Mouse (Mus musculus) heart, embryonic 16.5 days (tissue): ENCODE results near the gene Ascl2. TPM values are rescaled to one million over a fixed set of nuclear protein-coding genes. Genes with fewer than 3 reads are reported as not detected.

ENCODE experiments used
- ATAC-seq: fragments of 200-750 bp; cut with Nextera tagmentation; replicated peaks from 2 replicates; pipeline ENCODE4 v1.8.0; 2017; ENCODE audit warnings: moderate number of reproducible peaks; ENCODE audit not compliant: insufficient read depth, low FRiP score; ENCODE audit errors: extremely low read depth
- H3K27ac ChIP-seq: fragments of 300-500 bp; sonication (generic); 2 replicates; pipeline ENCODE4 v1.5.1; 2014; ENCODE audit warnings: mild to moderate bottlenecking, low read length, control low read depth, moderate library complexity
- H3K27me3 ChIP-seq: fragments of 300-500 bp; sonication (generic); 2 replicates; pipeline ENCODE4 v1.6.1; 2014; ENCODE audit warnings: low read length, mixed read lengths; ENCODE audit not compliant: control insufficient read depth, insufficient read depth
- H3K36me3 ChIP-seq: fragments of 300-500 bp; sonication (generic); 2 replicates; pipeline ENCODE4 v1.6.1; 2014; ENCODE audit not compliant: control insufficient read depth, insufficient read depth
- H3K4me1 ChIP-seq: fragments of 300-500 bp; sonication (generic); 2 replicates; pipeline ENCODE4 v1.6.1; 2014; ENCODE audit warnings: low read length, mixed read lengths; ENCODE audit not compliant: control insufficient read depth, insufficient read depth
- H3K4me2 ChIP-seq: fragments of 300-500 bp; sonication (generic); 2 replicates; pipeline ENCODE4 v1.6.1; 2014; ENCODE audit warnings: low read depth, mild to moderate bottlenecking, control low read depth, low read length
- H3K4me3 ChIP-seq: fragments of 300-500 bp; sonication (generic); 2 replicates; pipeline ENCODE4 v1.5.1; 2014; ENCODE audit warnings: mild to moderate bottlenecking, control low read depth, low read length
- H3K9ac ChIP-seq: fragments of 300-500 bp; sonication (generic); 2 replicates; pipeline ENCODE4 v1.6.1; 2014; ENCODE audit warnings: low read length, control low read depth
- H3K9me3 ChIP-seq: fragments of 300-500 bp; sonication (generic); replicated peaks from 2 replicates; pipeline ENCODE4 v1.6.1; 2016; ENCODE audit warnings: low read length; ENCODE audit not compliant: control insufficient read depth
- WGBS: fragments of 180-500 bp; shearing (Covaris S2); extraction: QIAGEN DNeasy Blood & Tissue Kit; methylation state at CpG from one replicate; pipeline ENCODE4 v1.1.7; 2014; 5-methylcytosine and 5-hydroxymethylcytosine counted together
- polyA plus RNA-seq: library from polyadenylated mRNA; unstranded; fragments of >200 nt; fragmentation: Nextera tagmentation; extraction: Ambion mirVana; gene quantifications from 2 replicates; pipeline ENCODE4 v1.2.1, GENCODE M21; 2015

The Ascl2 gene
- polyA plus RNA-seq, 1 experiment from 2014 or later: 0.91 TPM

DNA sequence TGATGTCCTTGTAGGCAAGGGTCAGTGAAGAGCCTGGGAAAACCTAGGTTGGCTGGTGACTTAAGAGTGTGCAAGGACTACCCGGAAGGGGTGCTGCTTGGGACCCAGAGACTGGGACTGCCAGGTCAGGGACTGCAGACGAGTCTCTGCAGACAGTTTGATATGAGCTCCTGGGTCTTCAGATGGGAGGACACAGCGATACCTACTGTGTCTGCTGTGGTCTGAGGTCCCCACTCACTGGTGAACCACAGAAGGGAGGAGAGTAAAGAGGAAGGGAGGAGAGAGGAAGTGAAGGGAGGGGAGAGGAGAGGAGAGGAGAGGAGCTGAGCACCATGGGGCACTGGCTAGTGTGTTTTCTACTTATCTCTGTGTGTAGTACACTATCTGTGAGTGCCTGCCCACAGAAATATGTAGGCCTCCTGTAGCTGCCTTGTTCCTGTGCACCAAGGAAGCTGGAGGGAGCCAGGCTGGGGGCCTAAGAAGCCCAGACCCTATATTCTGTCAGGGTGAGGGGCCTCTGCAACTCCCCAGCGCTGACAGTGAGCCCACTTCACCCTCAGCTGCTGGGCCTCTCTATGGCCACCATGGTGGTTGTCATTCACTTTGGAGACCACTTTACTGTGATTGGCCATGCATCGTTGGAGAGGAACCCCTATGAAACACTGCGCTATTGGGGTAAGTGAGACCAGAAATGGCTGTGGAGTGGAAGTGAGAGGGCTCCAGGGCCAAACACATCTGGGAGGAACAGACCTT, 36.5 kb upstream of the Ascl2 start:
- Histone ChIP-seq H3K27me3 (no peaks in the 10 kb centered on the region), H3K36me3 (no peaks in the 10 kb centered on the region), H3K4me2 (peak overlapping the region; percentile 13), H3K9ac (peak overlapping the region; percentile 27; the same call in 1 of the 2 replicates), H3K27ac (peak overlapping the region; percentile 37), H3K9me3 (no peaks in the 10 kb centered on the region), H3K4me1 (peaks cover 48% of the 10 kb centered on the region), H3K4me3 (0 out of 2 replicates have a peak overlapping the region, but pooled peaks have one; percentile 11)
- WGBS: 76% methylated on average over 6 of the region's 6 CpGs
- peak; percentile 10; the same call in 1 of the 2 replicates for ATAC-seq

DNA sequence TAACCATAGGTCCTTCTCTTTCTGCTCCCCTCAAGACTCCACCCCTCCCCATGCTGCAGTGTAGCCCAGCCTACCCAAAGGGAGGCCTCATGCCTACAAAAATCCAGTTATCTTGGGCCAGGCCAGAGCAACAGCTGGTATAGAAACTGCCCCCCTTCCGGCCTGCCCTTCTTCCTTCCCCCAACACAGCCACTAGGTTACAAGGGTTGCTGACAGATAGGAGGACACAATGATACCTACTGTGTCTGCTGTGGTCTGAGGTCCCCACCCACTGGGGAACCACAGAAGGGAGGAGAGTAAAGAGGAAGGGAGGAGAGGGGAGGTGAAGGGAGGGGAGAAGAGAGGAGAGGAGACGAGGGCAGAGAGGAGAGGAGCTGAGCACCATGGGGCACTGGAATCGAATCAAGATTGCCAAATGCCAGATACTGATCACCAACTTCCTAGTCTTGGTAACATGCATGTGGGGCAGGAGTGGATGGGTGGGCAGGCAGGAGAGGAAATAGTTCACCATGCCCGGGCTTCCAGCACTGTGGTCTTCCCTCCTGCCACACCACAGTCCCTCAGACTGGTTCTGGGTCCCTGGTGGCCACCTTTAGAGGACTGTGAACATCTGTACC, 35.8 kb upstream of the Ascl2 start, which contains the start of gene Tspan32:
Tspan32 (plus strand) TSS at position 320 of the 617 bp plus-strand sequence.
- H3K4me2 ChIP-seq: peak within 1 kb of the TSS; percentile 13
- 64% methylated on average over 4 of the region's 4 CpGs for WGBS
- no peaks in the 10 kb centered on the region for H3K36me3 ChIP-seq
- 0 out of 2 replicates have a peak within 1 kb of the TSS, but pooled peaks have one; percentile 11 for H3K4me3 ChIP-seq
- no peaks in the 10 kb centered on the region for H3K9me3 ChIP-seq
- peaks cover 46% of the 10 kb centered on the region for H3K4me1 ChIP-seq
- peak within 1 kb of the TSS; percentile 27; the same call in 1 of the 2 replicates for H3K9ac ChIP-seq
- H3K27me3 ChIP-seq: no peaks in the 10 kb centered on the region
- ATAC-seq: no peak
- H3K27ac ChIP-seq: peak within 1 kb of the TSS; percentile 37

DNA sequence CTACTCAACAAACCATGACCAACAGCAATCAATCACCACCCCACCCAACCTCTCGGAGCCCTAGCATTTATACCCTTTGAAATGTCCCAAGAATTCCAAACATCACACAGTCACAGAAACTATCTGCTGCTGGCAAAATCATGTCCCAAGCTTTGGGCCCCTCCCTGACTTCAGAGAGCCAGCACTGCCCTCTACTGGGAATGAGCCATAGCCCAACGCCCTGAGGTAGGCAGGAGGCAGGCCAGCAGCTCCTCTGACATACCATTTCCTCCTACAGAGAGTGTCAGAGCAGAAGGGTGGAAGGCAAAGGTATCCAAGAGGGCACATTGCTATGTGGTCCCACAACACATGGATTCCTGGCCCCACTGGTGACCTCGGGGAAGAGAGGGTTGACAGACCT, 33.6 kb upstream of the Ascl2 start:
- H3K9me3 ChIP-seq: no peaks in the 10 kb centered on the region
- no peaks in the 10 kb centered on the region for H3K27me3 ChIP-seq
- H3K4me3 ChIP-seq: no peak overlapping the region
- H3K9ac ChIP-seq: no peak overlapping the region
- H3K36me3 ChIP-seq: no peaks in the 10 kb centered on the region
- peaks cover 27% of the 10 kb centered on the region for H3K4me1 ChIP-seq
- 20% methylated on average over 3 of the region's 3 CpGs for WGBS
- H3K27ac ChIP-seq: no peak overlapping the region
- no peak overlapping the region for H3K4me2 ChIP-seq
- no peak for ATAC-seq

DNA sequence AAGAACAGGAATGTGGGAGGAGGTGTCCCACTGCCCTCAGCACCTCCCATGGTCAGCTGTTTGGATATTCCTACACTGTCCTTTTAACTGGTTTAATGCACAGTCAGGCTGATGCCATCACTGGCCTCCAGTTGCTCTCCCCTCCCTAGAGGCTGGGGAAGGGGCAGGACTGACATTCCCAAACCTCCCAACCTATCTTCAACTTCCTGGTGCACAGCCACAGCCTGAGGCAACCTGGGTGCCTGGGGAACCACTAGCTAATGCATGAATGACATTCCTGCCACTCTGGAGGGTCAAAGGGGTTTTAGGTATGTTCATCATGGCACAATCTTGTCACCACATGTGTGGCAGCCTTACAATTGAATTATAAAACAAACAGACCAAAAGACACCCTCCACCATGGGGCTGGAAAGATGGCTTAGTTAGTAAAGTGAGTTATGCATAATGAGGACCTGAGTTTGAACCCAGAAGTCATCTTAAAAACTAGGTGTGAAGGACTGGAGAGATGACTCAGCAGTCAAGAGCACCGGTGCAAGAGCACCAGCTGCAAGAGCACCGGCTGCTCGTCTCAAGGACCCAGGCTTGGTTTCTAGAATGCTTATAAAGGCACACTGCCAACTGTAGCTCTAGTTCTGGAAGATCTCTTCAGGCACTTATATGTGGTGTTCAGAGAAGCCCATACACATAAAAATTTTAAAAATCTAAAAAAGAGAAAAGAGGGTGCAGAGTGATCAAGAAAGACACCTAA, 28.5 kb upstream of the Ascl2 start:
- Histone ChIP-seq H3K9ac (no peak overlapping the region), H3K27ac (no peak overlapping the region), H3K9me3 (no peaks in the 10 kb centered on the region), H3K4me2 (no peak overlapping the region), H3K4me3 (no peak overlapping the region), H3K36me3 (no peaks in the 10 kb centered on the region), H3K27me3 (no peaks in the 10 kb centered on the region), H3K4me1 (peaks cover 8% of the 10 kb centered on the region; the same call in 1 of the 2 replicates)
- ATAC-seq: no peak
- 36% methylated on average over 3 of the region's 3 CpGs for WGBS

DNA sequence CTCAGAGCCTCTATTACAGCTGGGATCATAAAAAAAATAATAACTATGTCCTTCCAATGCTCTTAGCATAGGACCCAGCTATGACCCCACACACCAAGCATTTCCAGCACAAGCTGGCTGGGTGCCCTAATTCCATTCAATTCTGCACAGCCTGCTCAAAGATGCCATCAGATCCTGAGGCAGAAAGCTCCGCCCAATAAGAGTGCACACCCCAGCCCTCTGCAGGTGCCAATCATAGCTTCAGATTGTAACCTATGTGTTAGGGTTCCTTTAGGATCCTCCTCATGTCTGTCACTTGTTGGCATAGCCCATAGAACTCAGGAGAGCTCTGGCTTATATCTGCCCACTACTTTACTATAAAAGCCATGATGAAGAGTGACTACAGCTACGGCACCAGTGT, 27.9 kb upstream of the Ascl2 start:
- no peak for ATAC-seq

DNA sequence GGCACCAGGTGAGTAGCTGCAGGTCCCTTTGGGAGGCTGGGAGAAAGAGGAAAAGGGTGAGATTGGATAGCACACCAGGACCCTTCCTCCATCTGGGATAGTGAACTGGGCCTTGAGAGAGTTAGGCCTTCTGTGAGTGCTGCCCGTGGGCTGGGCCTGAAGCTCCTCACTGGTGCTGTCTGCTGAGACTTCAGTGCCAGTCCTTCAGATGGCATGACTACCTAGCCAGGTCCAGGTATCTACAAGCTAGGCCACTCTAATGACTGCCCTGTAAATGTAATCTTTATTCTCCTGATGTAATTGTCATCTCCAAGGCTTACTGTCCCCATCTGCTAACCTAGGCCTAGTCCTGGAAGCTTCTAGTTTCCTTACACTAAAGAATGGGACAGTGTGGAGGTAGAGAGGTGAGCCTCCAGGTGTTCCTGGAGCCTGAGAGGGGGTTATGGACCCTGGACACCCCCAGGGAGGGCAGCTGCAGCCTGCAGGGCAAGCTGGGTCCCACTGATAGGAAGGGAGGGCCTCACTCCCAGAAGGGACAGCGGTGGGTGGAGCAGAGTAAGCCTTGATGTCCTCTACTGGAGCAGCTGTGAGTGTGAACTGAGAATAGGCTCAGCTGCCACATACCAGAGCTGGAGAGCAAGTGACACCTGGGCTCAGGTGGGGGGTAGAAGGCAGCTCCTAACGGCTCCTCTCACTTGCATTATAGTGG, 26.7 kb upstream of the Ascl2 start:
- no peak overlapping the region for H3K27ac ChIP-seq
- H3K27me3 ChIP-seq: peaks cover 2% of the 10 kb centered on the region; the same call in 1 of the 2 replicates
- H3K4me2 ChIP-seq: no peak overlapping the region
- no peak overlapping the region for H3K9ac ChIP-seq
- no peak for ATAC-seq
- peaks cover 8% of the 10 kb centered on the region; the same call in 1 of the 2 replicates for H3K4me1 ChIP-seq
- 67% methylated on average over 3 of the region's 3 CpGs for WGBS
- H3K36me3 ChIP-seq: no peaks in the 10 kb centered on the region
- no peak overlapping the region for H3K4me3 ChIP-seq
- H3K9me3 ChIP-seq: no peaks in the 10 kb centered on the region

More for the DNA sequence above, 27.9 kb upstream of the Ascl2 start:
- Histone ChIP-seq H3K4me3 (no peak overlapping the region), H3K36me3 (no peaks in the 10 kb centered on the region), H3K4me2 (no peak overlapping the region), H3K9me3 (no peaks in the 10 kb centered on the region), H3K9ac (no peak overlapping the region), H3K27ac (no peak overlapping the region), H3K27me3 (no peaks in the 10 kb centered on the region), H3K4me1 (peaks cover 8% of the 10 kb centered on the region; the same call in 1 of the 2 replicates)
- WGBS: 64% methylated on average over 2 of the region's 2 CpGs

DNA sequence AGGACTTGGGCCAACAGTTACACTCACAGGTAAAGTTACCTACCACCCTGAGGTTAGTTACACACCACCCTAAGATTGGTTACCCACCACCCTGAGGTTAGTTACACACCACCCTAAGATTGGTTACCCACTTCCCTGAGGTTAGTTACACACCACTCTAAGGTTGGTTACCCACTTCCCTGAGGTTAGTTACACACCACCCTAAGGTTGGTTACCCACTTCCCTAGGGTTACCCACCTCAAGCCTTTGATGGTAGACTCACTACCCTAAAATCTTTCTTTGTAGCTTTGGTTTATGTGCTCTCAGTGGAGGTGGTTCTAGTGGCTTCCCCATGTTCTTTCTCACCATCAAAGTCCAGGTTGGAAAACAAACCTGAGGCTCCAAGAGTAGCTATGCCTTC, 25.9 kb upstream of the Ascl2 start:
- H3K4me3 ChIP-seq: no peak overlapping the region
- no peak for ATAC-seq
- no peak overlapping the region for H3K27ac ChIP-seq
- H3K9ac ChIP-seq: no peak overlapping the region
- H3K36me3 ChIP-seq: no peaks in the 10 kb centered on the region
- H3K27me3 ChIP-seq: peaks cover 2% of the 10 kb centered on the region; the same call in 1 of the 2 replicates
- H3K4me2 ChIP-seq: no peak overlapping the region
- no peaks in the 10 kb centered on the region for H3K9me3 ChIP-seq
- H3K4me1 ChIP-seq: peaks cover 8% of the 10 kb centered on the region; the same call in 1 of the 2 replicates

DNA sequence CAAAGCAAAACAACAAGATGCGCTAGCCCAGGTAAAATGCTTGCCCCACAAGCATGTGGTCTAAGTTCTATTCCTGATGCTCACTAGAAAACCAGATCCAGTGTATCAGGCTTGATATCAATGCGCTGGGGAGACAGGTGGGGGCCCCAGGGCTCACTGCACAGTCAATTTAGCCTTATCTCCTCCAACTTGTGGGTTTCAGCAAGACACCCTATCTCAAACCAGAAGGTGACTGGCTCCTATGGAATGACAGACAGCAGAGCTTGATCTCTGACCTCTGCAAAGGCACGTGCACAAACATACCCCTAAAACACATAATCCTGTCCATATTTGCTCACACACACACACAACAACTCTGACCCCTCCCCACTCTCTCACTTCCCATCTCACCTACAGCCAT, 18.7 kb upstream of the Ascl2 start:
- ATAC-seq: no peak
- 64% methylated on average over 3 of the region's 3 CpGs for WGBS

More for the DNA sequence above, 18.7 kb upstream of the Ascl2 start:
- Histone ChIP-seq H3K36me3 (no peaks in the 10 kb centered on the region), H3K27me3 (peaks cover 2% of the 10 kb centered on the region; the same call in 1 of the 2 replicates), H3K4me3 (no peak overlapping the region), H3K27ac (no peak overlapping the region), H3K4me2 (no peak overlapping the region), H3K9ac (no peak overlapping the region), H3K9me3 (no peaks in the 10 kb centered on the region), H3K4me1 (no peaks in the 10 kb centered on the region)
